Mouse (Mus musculus) Patski (cell line): ENCODE measurements at regions not wholly inside any gene's neighbourhood (a gene's known extent, or its start where the extent isn't known, plus 50 kb on each side); places are given as distances from the start of the nearest gene placed in this dataset.

Experiments
- ATAC-seq: fragments of 100-300 bp; one replicate; pipeline ENCODE4 v1.8.0; 2021
- CTCF ChIA-PET: fragments of 350-600 bp; sonication (Branson Sonifier 250); formaldehyde crosslinking; loops from one replicate; lab custom pipeline; 2022; ENCODE audit warnings: inconsistent platforms; lab: Charles Lee
- POLR2A ChIA-PET: fragments of 350-600 bp; sonication (Branson Sonifier 250); formaldehyde crosslinking; loops from one replicate; lab custom pipeline; 2022; ENCODE audit warnings: antibody characterized with exemption, inconsistent platforms; lab: Charles Lee
- DNase-seq: peaks from one replicate; pipeline ENCODE4 v3.0.0-alpha.2; 2011; ENCODE audit warnings: low read depth, low spot score
- H3K27me3 ChIP-seq: fragments of 371-371 bp; one replicate; pipeline ENCODE4 v1.5.1; 2021
- CTCF ChIP-seq: fragments of 100-300 bp; IDR thresholded peaks from one replicate; pipeline ENCODE4 v1.5.1; 2021
- in situ Hi-C: fragments of 300-500 bp; cut with MboI; formaldehyde crosslinking; loops from 3 replicates; pipeline ENCODE4 v1.11.1; 2018; ENCODE audit warnings: low pct_unique_long_range_greater_than_20kb, mixed read lengths

DNA sequence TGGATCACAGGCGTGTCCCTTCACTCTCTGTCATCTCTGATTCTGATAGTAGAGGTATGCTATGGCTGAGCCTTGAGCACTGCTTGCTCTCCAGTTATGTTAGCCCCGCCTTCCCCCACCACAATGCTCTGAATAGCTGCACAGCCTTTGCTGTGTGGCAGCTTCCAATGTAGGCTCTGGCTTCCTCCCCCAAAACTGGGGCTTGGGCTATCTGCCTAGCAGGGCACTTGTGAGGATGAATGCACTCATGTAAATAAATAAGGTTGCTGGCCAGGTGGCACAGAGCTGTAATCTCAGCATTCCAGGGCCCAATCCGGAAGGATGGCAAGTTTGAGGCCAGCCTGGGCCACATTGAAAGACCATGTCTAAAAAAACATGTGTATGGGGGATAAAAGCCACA is 103.6 kb upstream of the Sdk1 start:
- POLR2A ChIA-PET, result interaction anchor here (0.7 kb wide), 1 partner anchor 351 kb away, joined by 3 read pairs; no protein-coding TSS in a partner anchor
- no peak for DNase-seq

GRCm38 (mm10) chr5:141138771-141139360 is 102.4 kb upstream of the Sdk1 start:
- TF ChIP-seq CTCF, result no peak
- H3K27me3 ChIP-seq, result peaks cover 16% of the 10 kb centered on the region
- no peak for DNase-seq
- ChIA-PET CTCF (no interaction called here), POLR2A (no interaction called here)
- ATAC-seq, result no peak
- in situ Hi-C loops, result no loop called here

More for the DNA sequence above, 103.6 kb upstream of the Sdk1 start:
- CTCF ChIA-PET, result interaction anchor here (0.7 kb wide), 1 partner anchor 29 kb away, joined by 3 read pairs; no protein-coding TSS in a partner anchor
- no peak for TF ChIP-seq CTCF
- in situ Hi-C loops, result no loop called here
- peaks cover 9% of the 10 kb centered on the region for H3K27me3 ChIP-seq
- ATAC-seq, result no peak

DNA sequence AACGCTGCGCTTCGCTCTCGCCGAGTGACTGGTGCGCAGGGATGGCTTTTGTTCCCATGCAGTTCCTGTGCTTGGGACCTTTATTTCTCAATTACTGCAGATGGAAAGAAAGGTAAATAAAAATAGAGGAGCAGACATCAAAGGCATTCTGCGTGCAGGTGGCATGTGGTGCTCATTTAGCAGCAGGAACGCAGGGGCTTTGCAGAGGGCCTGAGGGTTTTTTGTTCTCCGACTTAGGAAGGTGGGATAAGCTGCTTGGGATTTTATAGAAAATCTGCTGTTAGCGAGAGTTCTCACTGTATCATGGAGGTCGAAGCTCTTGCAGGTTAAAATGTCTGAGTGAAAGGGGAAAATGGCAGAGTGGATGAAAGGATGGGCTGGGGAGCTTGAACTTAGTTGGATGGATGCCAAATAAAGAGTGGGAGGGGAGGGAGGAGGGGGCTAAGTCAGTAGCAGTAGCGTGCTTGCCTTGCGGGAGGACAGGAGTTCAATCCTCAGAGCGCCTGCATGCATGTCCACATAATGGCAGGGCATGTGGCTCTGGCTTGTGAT is 101.9 kb upstream of the Sdk1 start:
- in situ Hi-C loops, result no loop called here
- no peak for TF ChIP-seq CTCF
- POLR2A ChIA-PET, result no interaction called here
- peaks cover 16% of the 10 kb centered on the region for H3K27me3 ChIP-seq
- DNase-seq (no peak), ATAC-seq (no peak)
- CTCF ChIA-PET, result no interaction called here

GRCm38 (mm10) chr5:141160391-141160790 is 80.9 kb upstream of the Sdk1 start:
- TF ChIP-seq CTCF, result no peak
- ATAC-seq (no peak), DNase-seq (no peak)
- CTCF ChIA-PET, result no interaction called here
- H3K27me3 ChIP-seq, result no peaks in the 10 kb centered on the region
- in situ Hi-C loops, result no loop called here
- POLR2A ChIA-PET, result interaction anchor here (0.7 kb wide), 1 partner anchor 9 kb away, joined by 4 read pairs; no protein-coding TSS in a partner anchor

DNA sequence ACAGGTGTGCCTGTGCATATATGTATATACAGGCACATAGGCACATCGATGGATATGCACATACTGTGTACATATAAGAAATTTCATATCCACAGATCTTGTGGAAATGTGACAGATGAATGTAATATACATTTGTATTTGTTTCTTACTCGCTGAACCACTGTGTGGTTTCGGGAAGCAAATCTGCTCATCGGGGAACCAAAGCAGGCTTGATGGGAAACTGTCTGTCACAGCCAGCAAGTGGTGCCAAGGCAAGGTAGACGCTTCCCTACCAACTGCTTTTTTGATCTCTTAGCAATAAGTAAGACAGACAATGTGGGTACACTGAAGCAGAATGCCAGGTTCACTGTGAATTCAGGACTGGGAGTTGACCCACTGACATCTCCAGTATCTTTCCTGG is 80.3 kb upstream of the Sdk1 start:
- no peak for DNase-seq
- ATAC-seq, result no peak
- POLR2A ChIA-PET, result interaction anchor here (0.7 kb wide), 1 partner anchor 8 kb away, joined by 4 read pairs; no protein-coding TSS in a partner anchor
- H3K27me3 ChIP-seq, result no peaks in the 10 kb centered on the region
- CTCF ChIA-PET, result no interaction called here
- no peak for TF ChIP-seq CTCF
- in situ Hi-C loops, result no loop called here

- in situ Hi-C loops, result no loop called here
These were observed 58.8 kb upstream of the Sdk1 start for GRCm38 (mm10) chr5:141182442-141182841.

DNA sequence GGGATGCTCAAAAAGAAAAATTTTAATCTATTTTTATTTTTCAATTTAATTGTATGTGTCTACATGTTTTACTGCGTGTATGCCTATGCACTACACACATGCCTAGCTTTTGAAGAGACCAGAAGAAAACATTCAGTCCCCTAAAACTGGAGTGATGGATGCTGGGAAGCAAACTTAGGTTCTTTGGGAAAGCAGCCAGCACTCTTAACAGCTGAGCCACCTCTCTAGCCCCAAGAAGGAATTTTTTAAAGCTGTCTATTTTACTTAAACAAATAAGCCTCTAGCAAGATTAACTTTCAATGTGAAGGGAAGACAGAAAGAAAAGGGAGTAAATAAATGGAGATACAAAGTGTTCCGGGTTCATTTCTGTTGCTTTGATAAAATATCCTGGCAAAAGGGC is 52.3 kb upstream of the Sdk1 start:
- DNase-seq (no peak), ATAC-seq (no peak)
- no peaks in the 10 kb centered on the region for H3K27me3 ChIP-seq
- CTCF ChIA-PET, result no interaction called here
- no peak for TF ChIP-seq CTCF
- POLR2A ChIA-PET, result no interaction called here
- in situ Hi-C loops, result no loop called here

More at GRCm38 (mm10) chr5:141182442-141182841, 58.8 kb upstream of the Sdk1 start:
- ChIA-PET POLR2A (no interaction called here), CTCF (no interaction called here)
- H3K27me3 ChIP-seq, result no peaks in the 10 kb centered on the region
- no peak for DNase-seq
- no peak for ATAC-seq
- no peak for TF ChIP-seq CTCF
